Mouse (Mus musculus): Measurements from ENCODE around the gene Ticam1.

Gene Ticam1

GRCm38 (mm10) chr17:56290388-56291170 is 14.0 kb upstream of the Ticam1 start:
- DNase-seq (ENCODE audit: low spot score) = peak; percentile 98

- DNase-seq (ENCODE audit: low spot score) = peak; percentile 51
These were observed 13.1 kb upstream of the Ticam1 start for GRCm38 (mm10) chr17:56289371-56290331.

- DNase-seq (ENCODE audit: low spot score) = no peak
These were observed 12.3 kb upstream of the Ticam1 start for GRCm38 (mm10) chr17:56288866-56289265.

DNA sequence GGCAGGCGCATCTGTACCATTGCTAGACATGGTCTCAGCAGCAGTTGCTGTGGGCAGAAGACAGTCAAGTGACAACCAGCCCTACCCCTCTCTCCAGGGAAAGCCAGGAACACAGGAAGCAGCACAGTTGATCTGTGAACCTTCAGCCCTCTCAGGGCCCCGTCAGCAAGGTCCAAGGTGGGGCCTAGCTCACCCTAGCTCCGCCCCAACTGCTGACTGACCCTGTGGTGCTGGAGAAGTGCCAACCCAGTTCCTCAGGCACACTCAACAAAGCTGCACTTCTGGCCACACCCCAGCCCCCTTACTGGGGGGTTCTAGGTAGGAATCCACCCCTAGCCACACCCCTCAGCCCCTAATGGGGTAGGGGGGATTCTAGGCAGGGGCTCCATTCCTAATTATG is 11.2 kb upstream of the Ticam1 start:
- DNase-seq (ENCODE audit: low spot score) = no peak

- DNase-seq (ENCODE audit: low spot score) = no peak
These were observed 9.4 kb upstream of the Ticam1 start for GRCm38 (mm10) chr17:56285995-56286394.

DNA sequence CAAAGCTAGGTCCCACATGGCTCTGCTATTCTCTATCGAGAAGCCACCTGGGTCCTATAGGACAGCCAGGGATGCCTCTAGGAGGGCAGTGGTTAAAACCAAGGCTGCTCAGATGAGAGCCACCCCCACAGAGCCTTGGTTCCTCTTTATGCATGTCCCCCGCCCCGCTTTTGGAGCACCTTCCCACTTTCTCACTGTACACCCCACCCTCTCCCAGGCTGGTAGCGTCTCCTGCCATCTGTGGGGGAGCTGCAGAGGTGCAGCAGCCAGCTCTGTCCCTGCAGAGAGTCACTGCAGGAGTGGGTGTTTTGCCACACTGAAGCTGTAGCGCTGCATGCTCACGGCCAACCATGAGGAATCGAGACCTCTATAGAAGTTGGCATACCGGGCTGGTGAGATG is 6.7 kb upstream of the Ticam1 start:
- DNase-seq (ENCODE audit: low spot score) = no peak

DNA sequence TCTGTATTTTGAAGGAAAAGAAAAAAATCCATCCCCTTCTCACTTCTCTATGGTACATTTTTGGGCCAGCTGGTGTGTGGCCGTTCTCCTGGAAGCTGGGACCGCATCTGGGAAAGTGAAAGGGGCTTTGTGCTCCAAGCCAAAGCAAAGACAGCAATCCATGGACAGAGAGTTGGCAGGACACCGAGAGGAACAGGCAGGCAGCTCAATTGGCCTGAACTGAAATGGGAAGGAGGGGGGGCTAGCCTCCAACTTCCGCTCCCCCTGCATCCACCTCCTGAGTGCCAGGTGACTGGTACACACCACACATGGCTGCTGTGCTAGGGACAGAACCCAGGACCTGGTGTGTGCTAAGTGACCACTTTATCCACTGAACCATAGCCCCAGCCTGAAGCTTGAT is 6.2 kb upstream of the Ticam1 start:
- no peak for DNase-seq (ENCODE audit: low spot score)

DNA sequence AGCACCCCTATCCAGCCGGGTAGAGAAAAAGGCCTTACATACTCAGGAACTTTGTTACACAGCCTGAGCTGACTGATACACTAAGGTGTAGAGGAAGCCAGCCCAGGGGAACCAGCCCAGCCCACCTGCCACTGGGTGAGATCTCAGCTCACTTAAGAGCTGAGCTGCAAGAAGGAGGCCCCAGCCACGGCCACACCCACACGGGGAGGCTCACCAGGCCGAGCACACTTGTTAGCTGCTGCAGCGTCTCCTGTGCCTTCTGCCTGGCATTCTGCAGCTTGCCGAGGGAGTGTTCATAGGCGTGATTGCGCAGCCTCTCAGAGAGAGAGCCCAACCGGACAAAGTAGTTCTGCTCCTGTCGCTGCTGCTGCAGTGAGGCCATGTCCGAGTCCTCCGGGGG is 4.6 kb upstream of the Ticam1 start:
- no peak for DNase-seq (ENCODE audit: low spot score)

- DNase-seq (ENCODE audit: low spot score) = no peak
These were observed 3.0 kb upstream of the Ticam1 start for GRCm38 (mm10) chr17:56279481-56280155.

- no peak for DNase-seq (ENCODE audit: low spot score)
These were observed 1.8 kb upstream of the Ticam1 start for GRCm38 (mm10) chr17:56278340-56278739.

DNA sequence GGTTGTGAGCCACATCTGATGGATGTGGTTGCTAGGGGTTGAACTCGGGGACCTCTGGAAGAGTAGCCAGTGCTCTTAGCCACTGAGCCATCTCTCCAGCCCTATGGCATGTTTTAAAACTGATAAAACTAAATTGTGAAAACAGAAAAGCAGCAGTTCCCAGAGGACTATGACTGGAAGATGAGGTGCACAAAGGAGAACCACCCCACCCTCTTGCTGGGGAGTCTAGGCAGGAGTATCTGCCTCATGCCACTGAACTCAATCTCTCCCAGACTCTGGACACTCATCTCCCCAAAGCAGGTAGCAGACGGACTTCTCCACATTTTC is 944 bp upstream of the Ticam1 start:
- DNase-seq (ENCODE audit: low spot score) = no peak

- peak; percentile 55 for DNase-seq (ENCODE audit: low spot score)
These were observed 625 bp downstream of the Ticam1 start for GRCm38 (mm10) chr17:56275842-56276480.

DNA sequence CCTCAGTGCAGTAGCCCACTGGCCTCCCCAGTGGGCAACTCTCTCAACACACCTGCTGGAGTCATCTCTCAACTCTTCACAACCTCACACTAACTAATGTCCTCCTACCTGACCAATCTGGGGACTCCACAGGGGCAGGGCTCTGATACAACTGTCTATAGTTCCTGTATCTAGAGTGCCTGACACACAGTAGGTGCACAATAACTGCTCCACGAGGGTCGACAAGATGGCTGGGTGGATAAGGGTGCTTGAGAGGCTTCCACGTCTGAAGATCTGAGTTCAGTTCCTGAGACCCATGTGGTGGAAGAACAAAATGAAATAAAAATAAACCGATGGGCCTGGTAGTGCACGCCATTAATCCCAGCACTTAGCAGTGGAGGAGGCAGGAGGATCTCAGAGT is 2.6 kb downstream of the Ticam1 start:
- no peak for DNase-seq (ENCODE audit: low spot score)

GRCm38 (mm10) chr17:56273482-56273881 is 3.1 kb downstream of the Ticam1 start:
- no peak for DNase-seq (ENCODE audit: low spot score)

- DNase-seq (ENCODE audit: low spot score) = no peak
These were observed 3.9 kb downstream of the Ticam1 start for GRCm38 (mm10) chr17:56272644-56273043.

- no peak for DNase-seq (ENCODE audit: low spot score)
These were observed 4.9 kb downstream of the Ticam1 start for GRCm38 (mm10) chr17:56271609-56272253.

DNA sequence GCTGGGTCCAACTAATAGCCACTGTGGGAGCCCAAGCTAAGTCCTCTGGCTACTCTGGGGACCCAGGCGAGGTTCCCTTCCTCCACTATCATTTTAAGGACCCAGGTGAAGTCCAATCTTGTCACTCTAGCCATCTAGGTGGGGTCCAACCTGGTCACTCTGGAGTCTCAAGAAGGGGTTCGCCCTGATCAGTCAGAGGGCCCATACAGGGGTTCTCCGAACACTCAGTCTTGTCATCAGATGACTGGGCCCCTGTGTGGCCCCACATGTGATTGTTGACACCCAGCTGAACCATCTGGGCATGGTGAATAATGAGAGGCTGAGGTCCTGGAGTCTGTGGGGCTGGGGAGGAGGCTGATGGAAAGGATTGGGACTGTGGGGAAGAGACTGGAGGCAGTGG is 6.8 kb downstream of the Ticam1 start:
- no peak for DNase-seq (ENCODE audit: low spot score)

- peak; percentile 41 for DNase-seq (ENCODE audit: low spot score)
These were observed 7.4 kb downstream of the Ticam1 start for GRCm38 (mm10) chr17:56269153-56269630.

DNA sequence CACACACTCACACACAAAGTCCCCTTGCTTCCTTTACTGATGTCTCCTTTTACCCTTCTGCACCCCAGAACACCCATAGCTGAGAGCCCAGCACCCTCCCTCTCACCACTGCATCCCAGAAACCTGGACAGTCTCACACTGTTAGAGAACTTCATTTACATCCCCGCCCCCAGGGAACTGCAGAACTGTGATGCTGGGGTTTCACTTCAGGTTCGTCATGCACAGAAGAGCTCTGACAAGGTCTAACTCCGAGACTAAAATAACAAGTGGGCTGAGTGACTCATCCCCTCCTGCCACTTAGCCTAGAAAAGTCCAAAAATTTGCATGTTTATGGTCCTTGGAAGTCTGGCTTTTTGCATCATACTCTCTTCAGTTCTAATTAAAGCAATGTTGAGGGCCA is 10.3 kb downstream of the Ticam1 start:
- DNase-seq (ENCODE audit: low spot score) = peak; percentile 43

DNA sequence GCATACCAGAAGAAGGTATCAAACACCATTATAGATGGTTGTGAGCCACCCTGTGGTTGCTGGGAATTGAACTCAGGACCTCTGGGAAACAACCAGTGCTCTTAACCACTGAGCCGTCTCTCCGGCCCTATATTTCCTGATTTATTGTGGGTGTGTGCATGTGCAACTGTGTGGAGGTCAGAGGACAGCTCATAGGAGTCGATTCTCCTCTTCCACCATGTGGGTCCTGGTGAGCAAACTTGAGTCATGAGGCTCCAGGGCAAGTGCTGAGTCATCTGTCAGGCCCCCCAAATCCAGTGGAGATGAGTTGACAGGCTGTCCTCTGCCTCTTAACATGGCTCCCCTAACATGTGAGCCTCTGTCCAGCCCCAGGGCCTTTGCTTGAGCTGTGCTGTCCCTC is 10.7 kb downstream of the Ticam1 start:
- DNase-seq (ENCODE audit: low spot score) = no peak

- DNase-seq (ENCODE audit: low spot score) = no peak
These were observed 11.6 kb downstream of the Ticam1 start for GRCm38 (mm10) chr17:56265011-56265410.

Measured in adipocyte (in vitro differentiated cells).